Mouse (Mus musculus): ENCODE results near the gene Tada2b.

The Tada2b gene

GRCm38 (mm10) chr5:36484171-36484990 lies at the start of gene Tada2b, which contains the start of gene Ccdc96:
TSS of gene Tada2b (minus strand) at chr5:36484285.
TSS of gene Ccdc96 (plus strand) at chr5:36484588.
- peak; percentile 95 to 97 for DNase-seq (ENCODE audit: low read depth in 1 of 2, low spot score in 2 of 2)

DNA sequence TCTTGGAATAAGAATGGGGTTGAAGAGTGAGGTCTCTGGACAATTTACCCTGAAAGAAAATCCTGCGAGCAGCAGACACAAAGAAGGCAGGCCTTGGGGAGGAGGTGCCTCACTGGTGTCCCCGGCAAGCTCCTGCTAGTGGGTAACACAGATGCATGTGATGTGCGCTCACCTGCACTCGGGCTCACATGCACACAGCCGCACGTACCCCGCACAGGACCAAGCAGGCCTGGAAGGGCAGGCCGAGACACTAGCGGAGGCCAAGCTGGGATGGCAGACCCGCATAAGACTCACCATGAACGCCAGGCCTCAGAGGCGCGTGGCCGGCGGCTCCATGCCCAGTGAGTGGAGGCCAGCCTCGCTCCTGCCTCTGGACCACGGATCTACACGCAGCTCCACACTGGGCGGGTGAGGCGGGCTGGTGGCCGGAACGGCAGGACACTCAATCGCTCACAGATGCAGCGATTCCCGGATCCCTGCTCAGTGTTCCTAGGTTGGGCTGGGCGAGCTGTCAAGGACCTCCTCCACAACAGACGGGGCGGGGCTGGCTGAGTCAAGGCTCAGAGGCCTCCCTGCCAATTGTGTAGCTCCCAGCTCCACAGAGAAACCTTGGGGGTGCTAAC lies 46.2 kb upstream of the Tada2b start:
- DNase-seq (ENCODE audit: low read depth in 1 of 2, low spot score in 2 of 2) = peak; percentile 60 to 67

DNA sequence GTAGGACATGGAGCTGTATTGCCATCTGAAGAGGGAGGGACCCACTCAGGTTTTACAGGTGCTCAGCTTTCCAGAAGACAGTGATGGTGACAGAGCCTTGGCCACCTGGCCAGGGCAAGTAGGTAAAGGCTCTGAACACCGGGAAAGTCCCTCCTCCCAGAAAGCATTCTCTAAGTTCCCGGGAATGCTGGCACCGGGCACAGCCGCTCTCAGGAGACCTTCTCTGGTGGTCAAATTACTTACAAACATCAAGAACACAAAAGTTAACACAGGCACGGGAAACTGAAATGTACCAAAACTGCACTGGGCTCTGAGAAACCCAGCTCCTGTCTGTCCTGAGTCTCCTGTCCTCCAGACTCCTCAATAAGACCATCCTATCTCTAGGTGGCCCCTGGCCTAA lies 45.6 kb upstream of the Tada2b start:
- no peak for DNase-seq (ENCODE audit: low read depth in 1 of 2, low spot score in 2 of 2)

GRCm38 (mm10) chr5:36526921-36527320 lies 42.8 kb upstream of the Tada2b start:
- DNase-seq (ENCODE audit: low read depth in 1 of 2, low spot score in 2 of 2) = no peak

DNA sequence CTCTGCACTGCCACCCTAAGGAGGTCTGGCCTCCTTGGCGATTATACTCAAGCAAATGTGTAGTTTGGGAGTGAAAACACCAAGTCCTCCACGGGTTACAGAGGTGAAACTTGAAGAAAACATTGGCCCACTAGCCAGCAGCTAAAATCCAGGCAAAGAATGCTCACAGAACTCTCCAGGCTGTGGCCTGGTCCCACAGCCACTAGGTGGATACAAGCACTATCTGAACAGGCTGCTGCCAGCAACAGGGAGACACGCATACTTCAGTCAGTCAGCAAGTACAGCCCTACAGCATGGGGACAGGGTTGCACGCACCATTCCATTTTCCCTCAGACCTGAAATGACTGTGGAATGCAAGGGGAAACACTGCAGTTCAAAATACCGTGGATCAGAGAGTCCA lies 42.2 kb upstream of the Tada2b start:
- DNase-seq (ENCODE audit: low read depth in 1 of 2, low spot score in 2 of 2) = no peak

DNA sequence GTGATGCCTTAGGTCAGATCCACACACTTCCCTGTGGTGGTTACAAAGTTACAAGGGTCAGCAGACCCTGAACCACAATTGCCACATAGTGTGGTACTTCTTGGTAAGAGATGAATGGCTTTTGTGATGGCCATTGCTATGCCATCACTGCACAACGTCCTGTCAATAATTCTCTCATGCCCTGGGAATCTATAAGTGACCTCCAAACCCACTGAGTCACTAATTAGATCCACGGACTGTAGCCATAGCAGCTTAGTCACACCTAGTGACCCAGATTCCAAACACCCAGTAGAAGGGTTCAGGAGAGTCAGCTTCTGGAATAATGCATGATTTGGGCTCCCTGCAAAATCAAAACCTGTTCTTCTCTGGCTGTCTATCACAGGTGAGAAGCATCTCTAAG lies 41.1 kb upstream of the Tada2b start:
- DNase-seq (ENCODE audit: low read depth in 1 of 2, low spot score in 2 of 2) = no peak

- no peak for DNase-seq (ENCODE audit: low read depth in 1 of 2, low spot score in 2 of 2)
These were observed 39.2 kb upstream of the Tada2b start for GRCm38 (mm10) chr5:36523219-36523703.

DNA sequence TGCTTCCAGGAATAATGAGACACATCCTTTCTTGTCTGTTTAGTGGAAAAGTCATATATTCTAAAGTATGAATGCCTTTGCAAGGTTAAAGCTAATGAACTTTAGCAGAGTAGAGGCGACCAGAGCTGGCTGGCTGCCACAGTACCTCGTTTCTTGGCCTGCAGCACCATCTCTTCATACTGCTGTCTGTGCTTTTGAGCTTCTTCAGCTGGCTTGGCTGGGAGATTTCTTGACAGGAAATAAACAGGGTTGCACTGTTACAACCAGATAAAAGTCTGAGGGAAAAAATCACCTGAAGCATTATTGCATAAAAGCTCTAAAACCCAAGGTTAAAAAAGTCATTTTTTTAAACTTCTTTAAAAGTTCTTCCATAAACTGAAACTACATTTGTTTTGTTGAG lies 38.7 kb upstream of the Tada2b start:
- DNase-seq (ENCODE audit: low read depth in 1 of 2, low spot score in 2 of 2) = no peak

DNA sequence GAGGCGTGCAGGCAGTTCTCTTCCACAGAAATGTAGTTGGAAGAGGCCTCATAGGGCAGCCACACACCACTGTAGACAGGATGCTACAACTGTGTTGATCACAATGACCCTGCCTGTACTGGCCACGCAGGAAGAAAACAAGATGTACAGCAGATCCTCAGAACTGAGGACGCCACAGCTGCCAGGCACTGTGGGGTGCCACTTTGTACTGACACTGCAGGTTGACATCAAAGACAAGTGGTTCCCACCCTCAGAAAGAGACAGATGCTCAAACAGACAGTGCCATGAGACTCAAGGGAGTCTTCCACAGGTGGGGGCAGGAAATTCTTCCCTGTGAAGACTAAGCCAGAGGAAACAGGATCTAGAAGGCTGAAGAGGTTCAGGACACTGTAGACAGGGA lies 35.7 kb upstream of the Tada2b start:
- no peak for DNase-seq (ENCODE audit: low read depth in 1 of 2, low spot score in 2 of 2)

- no peak for DNase-seq (ENCODE audit: low read depth in 1 of 2, low spot score in 2 of 2)
These were observed 33.5 kb upstream of the Tada2b start for GRCm38 (mm10) chr5:36517596-36517995.

DNA sequence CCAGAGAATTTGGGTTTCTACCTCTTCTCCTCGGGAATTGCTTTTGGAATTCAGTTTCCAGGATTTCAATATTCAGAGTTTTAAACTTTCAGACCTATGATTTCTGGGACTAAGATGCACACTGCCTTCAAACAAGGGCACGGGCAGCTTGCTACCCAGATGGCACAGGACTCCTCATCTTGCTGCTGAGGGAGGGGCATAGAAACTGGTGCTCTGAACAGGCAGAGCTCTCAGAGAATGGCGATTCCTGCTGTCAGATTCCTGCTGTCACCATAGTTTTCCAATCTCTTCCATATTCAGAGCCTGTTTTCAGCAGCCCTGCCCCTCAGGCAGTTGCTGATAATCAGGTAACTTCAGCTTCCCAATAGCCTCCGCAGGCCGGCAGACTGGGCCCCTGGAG lies 31.5 kb upstream of the Tada2b start:
- DNase-seq (ENCODE audit: low read depth in 1 of 2, low spot score in 2 of 2) = no peak

DNA sequence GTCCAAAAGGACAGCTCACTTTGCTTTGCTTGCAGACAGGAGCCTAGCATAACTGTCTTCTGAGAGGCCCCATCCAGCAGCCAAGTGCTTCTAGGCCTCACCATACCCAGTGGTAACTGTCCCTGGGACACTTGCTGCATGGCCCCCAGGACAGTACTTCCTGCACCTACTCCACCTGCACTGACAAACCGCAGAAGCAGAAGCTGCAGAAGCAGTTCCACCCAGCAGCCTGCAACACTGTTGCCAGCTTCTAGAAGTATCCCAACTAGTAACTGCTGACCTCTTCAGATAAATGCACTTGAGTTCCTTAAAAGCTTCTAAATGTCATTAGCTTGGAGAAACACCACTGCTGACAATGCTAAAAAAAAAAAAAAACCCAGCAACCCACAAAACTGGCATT lies 31.0 kb upstream of the Tada2b start:
- DNase-seq (ENCODE audit: low read depth in 1 of 2, low spot score in 2 of 2) = no peak

DNA sequence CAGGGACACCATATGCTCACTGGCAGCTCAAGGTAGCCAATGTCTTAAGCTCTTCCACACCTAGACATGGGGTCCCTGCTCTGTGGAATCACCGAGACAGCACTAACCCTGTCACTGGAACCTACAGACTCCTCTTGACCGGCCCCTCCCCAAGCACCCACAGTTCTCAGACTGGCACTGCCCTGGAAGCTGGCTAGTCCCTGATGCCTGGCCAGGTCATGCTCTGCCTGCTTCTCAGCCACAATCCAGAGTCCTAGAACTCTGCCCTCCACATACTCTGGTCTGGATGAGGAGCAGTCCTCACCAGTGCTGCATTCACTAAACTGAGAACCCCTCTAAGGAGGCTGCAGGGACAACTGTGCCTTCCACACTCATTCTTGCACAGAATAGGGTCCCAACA lies 26.9 kb upstream of the Tada2b start:
- DNase-seq (ENCODE audit: low read depth in 1 of 2, low spot score in 2 of 2) = no peak

DNA sequence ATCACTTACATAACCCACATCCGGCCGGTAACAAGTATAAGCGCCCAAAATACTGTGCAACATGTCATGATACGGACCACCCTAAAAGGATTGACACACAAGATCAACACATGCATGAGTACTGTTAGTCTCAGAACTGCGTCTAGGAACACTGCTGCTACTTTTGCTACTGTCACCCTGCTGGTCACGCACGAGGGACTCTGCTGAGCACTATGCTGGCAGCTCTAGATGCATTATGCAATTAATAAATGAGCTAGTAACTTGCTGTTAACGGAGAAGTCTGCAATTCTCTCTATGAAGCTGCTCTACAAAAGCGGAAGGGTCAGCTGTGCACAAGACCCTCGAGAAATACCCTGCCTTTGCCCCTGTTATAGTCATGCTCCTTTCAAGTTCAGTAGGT lies 24.3 kb upstream of the Tada2b start:
- DNase-seq (ENCODE audit: low read depth in 1 of 2, low spot score in 2 of 2) = no peak

- no peak for DNase-seq (ENCODE audit: low read depth in 1 of 2, low spot score in 2 of 2)
These were observed 21.6 kb upstream of the Tada2b start for GRCm38 (mm10) chr5:36505643-36506042.

DNA sequence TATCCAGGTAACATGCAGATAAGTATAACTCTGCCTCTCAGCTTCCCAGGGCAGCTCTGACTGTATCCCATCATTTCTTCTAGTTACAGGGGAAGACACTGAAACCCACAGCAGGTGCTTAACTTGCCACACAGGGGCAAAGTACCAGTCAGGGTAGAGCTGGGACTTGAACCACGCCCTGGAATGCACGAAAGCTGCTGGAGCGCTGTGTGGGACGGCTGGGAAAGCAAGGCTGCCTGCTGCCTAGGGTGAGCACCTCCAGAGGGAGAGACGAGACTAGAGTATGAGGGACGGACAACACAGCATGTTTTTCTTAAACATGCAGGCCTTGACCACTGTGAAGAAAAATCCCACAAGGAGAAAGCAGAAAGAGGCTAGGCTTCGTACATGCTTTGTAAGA lies 21.1 kb upstream of the Tada2b start:
- no peak for DNase-seq (ENCODE audit: low read depth in 1 of 2, low spot score in 2 of 2)

- no peak for DNase-seq (ENCODE audit: low read depth in 1 of 2, low spot score in 2 of 2)
These were observed 10.6 kb upstream of the Tada2b start for GRCm38 (mm10) chr5:36494709-36495108.

- no peak for DNase-seq (ENCODE audit: low read depth in 1 of 2, low spot score in 2 of 2)
These were observed 9.8 kb upstream of the Tada2b start for GRCm38 (mm10) chr5:36493919-36494318.

DNA sequence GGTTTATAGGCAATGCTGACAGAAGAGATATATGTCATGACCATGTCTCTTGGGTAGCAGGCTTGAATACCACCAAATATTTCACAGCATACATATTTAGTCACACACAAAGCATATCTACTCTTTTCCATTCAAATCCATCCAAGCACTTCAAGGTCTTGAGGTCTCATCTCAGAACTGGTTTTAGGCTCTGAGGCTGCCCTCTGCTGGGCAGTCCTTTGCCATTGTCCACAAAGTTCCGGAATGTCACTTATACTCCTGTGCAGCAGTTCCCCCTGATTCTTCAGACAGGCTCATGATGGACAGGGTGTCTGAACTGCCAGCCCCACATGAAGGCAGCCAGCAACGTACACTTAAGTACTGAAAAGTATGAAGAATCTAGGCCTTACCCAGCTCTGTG lies 5.1 kb upstream of the Tada2b start:
- DNase-seq (ENCODE audit: low read depth in 1 of 2, low spot score in 2 of 2) = no peak

GRCm38 (mm10) chr5:36485306-36485705 lies 1.2 kb upstream of the Tada2b start:
- no peak for DNase-seq (ENCODE audit: low read depth in 1 of 2, low spot score in 2 of 2)

- peak in 1 of 2 experiments; percentile 15 for DNase-seq (ENCODE audit: low read depth in 1 of 2, low spot score in 2 of 2)
These were observed 633 bp downstream of the Tada2b start for GRCm38 (mm10) chr5:36483203-36484101.

GRCm38 (mm10) chr5:36481114-36481513 lies 3.0 kb downstream of the Tada2b start:
- DNase-seq (ENCODE audit: low read depth in 1 of 2, low spot score in 2 of 2) = no peak

Data from monocyte, adult 2 months (primary cell).